Mouse (Mus musculus) fibroblast of lung, adult 2 months (primary cell): Measurements from ENCODE around the gene Pdxdc1.
"Not testable (repeated sequence)": the region's sequence is repeated elsewhere in the genome, so short reads cannot be mapped to it uniquely, and the experiment has no call there.

ENCODE experiments used
- DNase-seq: peaks from one replicate; pipeline ENCODE4 v3.0.0-alpha.2; 2011; ENCODE audit warnings: low read depth

Pdxdc1 gene

GRCm38 (mm10) chr16:13813200-13813599 lies 89.7 kb downstream of the Pdxdc1 start:
- DNase-seq: no peak

DNA sequence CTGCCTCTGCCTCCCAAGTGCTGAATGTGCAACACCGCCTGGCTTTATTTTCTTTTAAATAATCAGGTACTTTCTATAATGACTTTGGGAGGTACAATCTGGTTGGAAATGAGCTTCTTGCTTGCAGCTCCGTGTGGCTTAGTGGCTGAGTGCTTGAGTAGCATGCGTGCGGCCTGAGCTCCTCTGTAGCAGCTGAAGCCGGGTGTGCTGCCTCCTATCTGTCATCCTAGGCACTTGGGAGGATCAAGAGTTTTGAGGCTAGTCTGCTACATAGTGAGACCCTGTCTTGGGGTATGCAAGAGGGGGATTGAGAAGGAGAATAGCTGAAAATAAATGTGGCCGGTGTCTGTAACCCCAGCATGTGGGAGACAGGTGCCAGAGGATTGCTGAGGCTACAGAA lies 90.8 kb downstream of the Pdxdc1 start:
- no peak for DNase-seq

GRCm38 (mm10) chr16:13808410-13808809 lies 94.5 kb downstream of the Pdxdc1 start:
- DNase-seq: no peak

DNA sequence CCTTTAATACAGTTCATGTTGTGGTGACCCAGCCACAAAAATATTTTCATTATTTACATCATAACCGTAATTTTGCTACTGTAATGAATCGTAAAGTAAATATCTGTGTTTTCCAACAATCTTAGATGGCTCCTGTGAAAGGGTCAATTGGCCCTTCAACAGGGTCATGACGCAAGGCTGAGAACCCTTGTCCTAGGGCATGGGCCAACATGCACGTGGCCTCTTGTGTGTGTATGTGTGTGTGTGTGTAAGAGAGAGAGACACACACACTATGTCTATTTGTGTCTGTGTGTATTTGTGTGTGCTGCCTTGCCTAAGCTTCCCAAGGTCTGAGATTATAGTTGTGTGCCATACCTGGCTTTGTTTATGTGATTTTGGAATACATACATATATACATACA lies 95.3 kb downstream of the Pdxdc1 start:
- no peak for DNase-seq

GRCm38 (mm10) chr16:13804666-13805065 lies 98.3 kb downstream of the Pdxdc1 start:
- DNase-seq: no peak

DNA sequence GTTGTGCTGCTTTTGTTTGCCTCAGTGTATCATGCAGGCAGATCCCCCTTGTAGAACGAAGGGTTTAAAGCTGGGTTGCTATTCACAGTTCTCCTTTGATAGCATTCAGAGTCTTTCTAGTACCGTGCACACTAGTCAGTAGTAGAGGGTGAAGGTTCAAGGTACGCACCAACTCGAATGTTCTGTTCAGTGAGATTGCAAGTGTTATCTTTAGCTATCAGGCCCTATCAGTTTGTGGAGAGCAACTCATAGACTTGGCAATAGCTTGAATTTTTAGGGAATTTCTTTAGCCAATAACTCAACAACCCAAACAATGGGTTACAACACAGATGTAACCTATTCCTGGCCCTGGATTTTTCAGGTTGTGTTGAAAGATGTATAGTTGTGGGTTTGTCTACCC lies 101.7 kb downstream of the Pdxdc1 start:
- DNase-seq: no peak

- no peak for DNase-seq
These were observed 106.2 kb downstream of the Pdxdc1 start for GRCm38 (mm10) chr16:13796746-13797175.

DNA sequence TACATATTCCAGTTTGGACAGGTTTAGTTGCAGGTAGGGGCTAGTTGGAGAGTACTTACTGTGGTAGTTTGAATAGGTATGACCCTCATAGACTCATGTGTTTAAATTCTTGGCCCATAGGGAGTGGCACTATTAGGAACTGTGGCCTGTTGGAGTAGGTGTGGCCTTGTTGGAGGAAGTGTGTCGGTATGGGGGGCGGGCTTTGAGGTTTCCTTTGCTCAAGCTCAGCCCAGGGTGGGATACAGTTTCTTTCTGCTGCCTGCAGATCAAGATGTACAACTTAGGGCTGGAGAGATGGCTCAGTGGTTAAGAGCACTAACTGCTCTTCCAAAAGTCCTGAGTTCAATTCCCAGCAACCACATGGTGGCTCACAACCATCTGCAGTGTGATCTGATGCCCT lies 109.5 kb downstream of the Pdxdc1 start:
- DNase-seq: not testable (repeated sequence)

- DNase-seq: no peak
These were observed 117.0 kb downstream of the Pdxdc1 start for GRCm38 (mm10) chr16:13785932-13786331.
